Mouse (Mus musculus) kidney, postnatal 10 days (tissue): ENCODE data around the gene Trip6.

Source experiments
- DNase-seq: peaks from one replicate; pipeline ENCODE4 v3.0.0; 2021; ENCODE audit warnings: mixed read lengths

Trip6 gene

GRCm38 (mm10) chr5:137314193-137315083 lies at the start of gene Trip6:
Gene Trip6, minus strand, starts transcription at chr5:137314404.
- peak; percentile 96 for DNase-seq

GRCm38 (mm10) chr5:137358382-137358781 lies 44.2 kb upstream of the Trip6 start:
- no peak for DNase-seq

GRCm38 (mm10) chr5:137354091-137354490 lies 39.9 kb upstream of the Trip6 start:
- DNase-seq, result no peak

- peak; percentile 82 for DNase-seq
Measured at GRCm38 (mm10) chr5:137352011-137352975, 38.1 kb upstream of the Trip6 start.

- DNase-seq, result no peak
Measured at GRCm38 (mm10) chr5:137351394-137351793, 37.2 kb upstream of the Trip6 start.

- peak; percentile 48 for DNase-seq
Measured at GRCm38 (mm10) chr5:137351058-137351380, 36.8 kb upstream of the Trip6 start.

GRCm38 (mm10) chr5:137350205-137351057 lies 36.2 kb upstream of the Trip6 start:
- DNase-seq, result no peak

- DNase-seq, result peak; percentile 99
Measured at GRCm38 (mm10) chr5:137349384-137350204, 35.4 kb upstream of the Trip6 start, which contains the start of gene Ephb4. Gene Ephb4, plus strand, starts transcription at chr5:137350109.

GRCm38 (mm10) chr5:137348482-137349383 lies 34.5 kb upstream of the Trip6 start:
- peak; percentile 94 for DNase-seq

- peak; percentile 54 for DNase-seq
Measured at GRCm38 (mm10) chr5:137347856-137348255, 33.7 kb upstream of the Trip6 start.

GRCm38 (mm10) chr5:137346983-137347382 lies 32.8 kb upstream of the Trip6 start:
- no peak for DNase-seq

GRCm38 (mm10) chr5:137346388-137346787 lies 32.2 kb upstream of the Trip6 start:
- no peak for DNase-seq

GRCm38 (mm10) chr5:137345821-137346220 lies 31.6 kb upstream of the Trip6 start:
- peak; percentile 70 for DNase-seq

GRCm38 (mm10) chr5:137343869-137344268 lies 29.7 kb upstream of the Trip6 start:
- DNase-seq, result no peak

- DNase-seq, result no peak
Measured at GRCm38 (mm10) chr5:137343412-137343811, 29.2 kb upstream of the Trip6 start.

GRCm38 (mm10) chr5:137342407-137343012 lies 28.3 kb upstream of the Trip6 start:
- no peak for DNase-seq

GRCm38 (mm10) chr5:137340222-137340621 lies 26.0 kb upstream of the Trip6 start:
- DNase-seq, result no peak

- DNase-seq, result peak; percentile 76
Measured at GRCm38 (mm10) chr5:137339290-137339979, 25.2 kb upstream of the Trip6 start.

- DNase-seq, result peak; percentile 77
Measured at GRCm38 (mm10) chr5:137338663-137339289, 24.6 kb upstream of the Trip6 start.
